Mouse (Mus musculus) myocyte (in vitro differentiated cells): ENCODE measurements around the gene Nell1.

Experiments
- MAX ChIP-seq: IDR thresholded peaks from one replicate; pipeline ENCODE4 v1.6.1; 2011; ENCODE audit warnings: low read depth, mild to moderate bottlenecking, control low read depth
- MYOG ChIP-seq, 3 experiments: IDR thresholded peaks; one replicate each; pipeline ENCODE4 v1.6.1; 2011; ENCODE audit warnings: control low read depth in 2 of 3, low read depth in 2 of 3, mild to moderate bottlenecking in 2 of 3; ENCODE audit not compliant: insufficient read length in 2 of 3, control insufficient read depth in 1 of 3, insufficient read depth in 1 of 3
- POLR2A ChIP-seq: IDR thresholded peaks from one replicate; pipeline ENCODE4 v1.6.1; 2011; ENCODE audit warnings: low read depth, mild to moderate bottlenecking, control low read depth, moderate library complexity; ENCODE audit not compliant: insufficient read length
- REST ChIP-seq: IDR thresholded peaks from one replicate; pipeline ENCODE4 v1.6.1; 2011; ENCODE audit warnings: mild to moderate bottlenecking, control low read depth, moderate library complexity; ENCODE audit not compliant: insufficient read depth, insufficient read length

GRCm38 (mm10) chr7:50614101-50614500 lies 639.4 kb downstream of the Nell1 start:
- no peak for TF ChIP-seq REST
- TF ChIP-seq MAX, result no peak
- no peak for TF ChIP-seq POLR2A
- TF ChIP-seq MYOG (IDR thresholded peaks at IDR 0.05; ENCODE audit: control insufficient read depth in 1 of 3, insufficient read depth in 1 of 3, insufficient read length in 2 of 3, low read depth in 2 of 3), result no peak
